Mouse (Mus musculus): ENCODE measurements around the gene Gm21698.
"Not testable (repeated sequence)": the region's sequence is repeated elsewhere in the genome, so short reads cannot be mapped to it uniquely, and the experiment has no call there.

The Gm21698 gene

DNA sequence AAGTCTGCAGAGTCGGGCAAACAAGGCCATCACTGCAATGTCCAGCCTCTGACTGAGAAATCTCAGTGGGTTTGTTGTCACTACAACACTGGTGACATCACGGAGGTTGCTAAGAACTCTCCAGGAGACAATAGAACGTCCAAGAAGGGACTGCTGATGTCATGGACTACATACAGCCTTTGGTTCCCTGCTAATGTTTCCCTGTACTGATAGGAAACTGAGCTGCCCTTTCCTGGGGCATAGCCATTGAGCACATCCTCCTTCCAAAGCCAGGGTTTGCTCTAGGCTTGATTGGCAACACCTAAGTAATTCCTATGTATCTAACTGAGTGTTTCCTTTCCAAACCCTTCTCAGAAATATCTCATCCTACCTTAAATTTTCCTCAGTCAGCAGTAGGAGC, at the start of gene Gm21698:
Gene Gm21698, minus strand, starts transcription at position 101 of the 400 bp plus-strand sequence.
- CTCF ChIA-PET, POLR2A ChIA-PET: not testable (repeated sequence)

DNA sequence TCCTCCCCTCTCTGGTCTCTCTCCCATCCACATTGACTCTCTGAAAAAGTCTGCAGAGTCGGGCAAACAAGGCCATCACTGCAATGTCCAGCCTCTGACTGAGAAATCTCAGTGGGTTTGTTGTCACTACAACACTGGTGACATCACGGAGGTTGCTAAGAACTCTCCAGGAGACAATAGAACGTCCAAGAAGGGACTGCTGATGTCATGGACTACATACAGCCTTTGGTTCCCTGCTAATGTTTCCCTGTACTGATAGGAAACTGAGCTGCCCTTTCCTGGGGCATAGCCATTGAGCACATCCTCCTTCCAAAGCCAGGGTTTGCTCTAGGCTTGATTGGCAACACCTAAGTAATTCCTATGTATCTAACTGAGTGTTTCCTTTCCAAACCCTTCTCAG, 34.4 kb upstream of the Gm21698 start, which contains the start of gene Gm5862:
Gene Gm5862, minus strand, starts transcription at position 101 of the 400 bp plus-strand sequence.
- CTCF ChIA-PET, POLR2A ChIA-PET: not testable (repeated sequence)

DNA sequence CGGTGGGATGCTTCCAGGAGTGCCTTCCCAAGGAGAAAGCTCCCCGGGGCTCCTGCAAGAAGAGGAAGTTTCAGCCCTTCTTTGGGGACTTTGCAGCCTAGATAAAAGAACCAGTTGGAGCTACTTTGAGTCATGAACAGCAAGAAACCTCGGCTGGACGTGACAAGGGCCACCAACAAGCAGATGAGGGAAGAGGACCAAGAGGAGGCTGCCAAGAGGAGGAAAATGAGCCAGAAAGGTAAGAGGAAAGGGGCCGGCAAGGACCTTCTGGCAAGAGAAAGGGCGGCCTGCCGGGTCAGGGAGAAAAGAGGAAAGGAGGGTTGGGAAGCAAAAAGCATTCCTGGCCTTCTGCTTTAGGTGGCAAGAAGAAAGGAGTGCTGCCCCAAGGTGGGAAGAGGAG, 19.2 kb upstream of the Gm21698 start:
- CTCF ChIA-PET: interaction anchor here in 2 of 4 experiments (1.0 to 1.5 kb wide), 2 partner anchors 63 kb away, joined by 3 to 10 read pairs; no protein-coding TSS in a partner anchor
- POLR2A ChIA-PET: not testable (repeated sequence)

DNA sequence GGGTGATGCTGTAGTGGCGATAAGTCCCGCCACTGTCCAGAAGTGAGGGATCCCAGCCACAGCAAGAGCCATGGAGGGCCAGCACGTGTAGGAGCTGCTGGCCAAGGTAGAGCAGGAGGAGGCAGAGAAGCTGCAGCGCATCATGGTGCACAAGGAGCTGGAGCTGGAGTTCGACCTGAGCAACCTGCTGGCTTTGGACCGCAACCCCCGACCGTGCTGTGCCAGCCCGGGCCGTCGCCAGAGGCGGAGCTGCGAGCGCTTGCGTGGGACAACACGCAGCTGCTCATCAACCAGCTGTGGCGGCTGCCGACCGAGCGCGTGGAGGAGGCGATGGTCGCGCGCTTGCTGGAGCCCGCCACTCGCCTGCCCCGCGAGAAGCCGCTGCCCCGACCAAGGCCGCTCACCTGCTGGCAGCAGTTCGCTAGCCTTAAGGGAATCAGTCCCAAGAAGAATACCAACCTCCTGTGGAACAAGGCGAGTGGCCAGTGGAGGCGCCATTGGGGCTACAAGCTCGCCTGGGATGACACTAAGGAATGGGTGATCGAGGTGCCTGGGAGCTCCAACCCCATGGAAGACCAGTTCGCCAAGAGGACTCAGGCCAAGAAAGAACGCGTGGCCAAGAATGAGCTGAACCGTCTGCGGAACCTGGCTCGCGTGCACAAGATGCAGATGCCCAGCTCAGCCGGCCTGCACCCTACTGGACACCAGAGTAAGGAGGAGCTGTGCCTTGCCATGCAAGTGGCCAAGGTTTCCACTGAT, 18.7 kb upstream of the Gm21698 start:
- ChIA-PET CTCF (interaction anchor here in 3 of 4 experiments (0.5 to 1.5 kb wide), 4 partner anchors 51 to 393 kb away, joined by 3 to 10 read pairs (median 4); no protein-coding TSS in a partner anchor), POLR2A (interaction anchor here in 1 of 4 experiments (0.7 kb wide), 1 partner anchor 51 kb away, joined by 3 read pairs; no protein-coding TSS in a partner anchor)

DNA sequence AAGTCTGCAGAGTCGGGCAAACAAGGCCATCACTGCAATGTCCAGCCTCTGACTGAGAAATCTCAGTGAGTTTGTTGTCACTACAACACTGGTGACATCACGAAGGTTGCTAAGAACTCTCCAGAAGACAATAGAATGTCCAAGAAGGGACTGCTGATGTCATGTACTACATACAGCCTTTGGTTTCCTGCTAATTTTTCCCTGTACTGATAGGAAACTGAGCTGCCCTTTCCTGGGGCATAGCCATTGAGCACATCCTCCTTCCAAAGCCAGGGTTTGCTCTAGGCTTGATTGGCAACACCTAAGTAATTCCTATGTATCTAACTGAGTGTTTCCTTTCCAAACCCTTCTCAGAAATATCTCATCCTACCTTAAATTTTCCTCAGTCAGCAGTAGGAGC, 16.2 kb upstream of the Gm21698 start, which contains the start of gene Gm1979:
Gene Gm1979, minus strand, starts transcription at position 101 of the 400 bp plus-strand sequence.
- CTCF ChIA-PET, POLR2A ChIA-PET: not testable (repeated sequence)

DNA sequence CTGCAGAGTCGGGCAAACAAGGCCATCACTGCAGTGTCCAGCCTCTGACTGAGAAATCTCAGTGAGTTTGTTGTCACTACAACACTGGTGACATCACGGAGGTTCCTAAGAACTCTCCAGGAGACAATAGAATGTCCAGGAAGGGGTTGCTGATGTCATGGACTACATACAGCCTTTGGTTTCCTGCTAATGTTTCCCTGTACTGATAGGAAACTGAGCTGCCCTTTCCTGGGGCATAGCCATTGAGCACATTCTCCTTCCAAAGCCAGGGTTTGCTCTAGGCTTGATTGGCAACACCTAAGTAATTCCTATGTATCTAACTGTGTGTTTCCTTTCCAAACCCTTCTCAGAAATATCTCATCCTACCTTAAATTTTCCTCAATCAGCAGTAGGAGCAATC, 15.9 kb downstream of the Gm21698 start, which contains the start of gene Gm21680:
Gene Gm21680, minus strand, starts transcription at position 101 of the 400 bp plus-strand sequence.
- CTCF ChIA-PET, POLR2A ChIA-PET: not testable (repeated sequence)

DNA sequence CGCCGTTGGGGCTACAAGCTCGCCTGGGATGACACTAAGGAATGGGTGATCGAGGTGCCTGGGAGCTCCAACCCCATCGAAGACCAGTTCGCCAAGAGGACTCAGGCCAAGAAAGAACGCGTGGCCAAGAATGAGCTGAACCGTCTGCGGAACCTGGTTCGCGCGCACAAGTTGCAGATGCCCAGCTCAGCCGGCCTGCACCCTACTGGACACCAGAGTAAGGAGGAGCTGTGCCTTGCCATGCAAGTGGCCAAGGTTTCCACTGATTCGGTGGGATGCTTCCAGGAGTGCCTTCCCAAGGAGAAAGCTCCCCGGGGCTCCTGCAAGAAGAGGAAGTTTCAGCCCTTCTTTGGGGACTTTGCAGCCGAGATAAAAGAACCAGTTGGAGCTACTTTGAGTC, 31.4 kb downstream of the Gm21698 start:
- ChIA-PET CTCF (interaction anchor here in 1 of 4 experiments (1.1 kb wide), 1 partner anchor 50 kb away, joined by 5 read pairs; no protein-coding TSS in a partner anchor), POLR2A (interaction anchor here in 1 of 4 experiments (1.1 kb wide), 1 partner anchor 50 kb away, joined by 3 read pairs; no protein-coding TSS in a partner anchor)

DNA sequence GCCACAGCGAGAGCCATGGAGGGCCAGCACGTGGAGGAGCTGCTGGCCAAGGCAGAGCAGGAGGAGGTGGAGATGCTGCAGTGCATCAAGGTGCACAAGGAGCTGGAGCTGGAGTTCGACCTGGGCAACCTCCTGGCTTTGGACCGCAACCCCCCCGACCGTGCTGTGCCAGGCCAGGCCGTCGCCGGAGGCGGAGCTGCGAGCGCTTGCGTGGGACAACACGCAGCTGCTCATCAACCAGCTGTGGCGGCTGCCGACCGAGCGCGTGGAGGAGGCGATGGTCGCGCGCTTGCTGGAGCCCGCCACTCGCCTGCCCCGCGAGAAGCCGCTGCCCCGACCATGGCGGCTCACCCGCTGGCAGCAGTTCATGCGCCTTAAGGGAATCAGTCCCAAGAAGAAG, 31.8 kb downstream of the Gm21698 start:
- POLR2A ChIA-PET: interaction anchor here in 1 of 4 experiments (1.1 kb wide), 1 partner anchor 51 kb away, joined by 3 read pairs; no protein-coding TSS in a partner anchor
- CTCF ChIA-PET: interaction anchor here in 1 of 4 experiments (1.1 kb wide), 1 partner anchor 50 kb away, joined by 5 read pairs; no protein-coding TSS in a partner anchor

DNA sequence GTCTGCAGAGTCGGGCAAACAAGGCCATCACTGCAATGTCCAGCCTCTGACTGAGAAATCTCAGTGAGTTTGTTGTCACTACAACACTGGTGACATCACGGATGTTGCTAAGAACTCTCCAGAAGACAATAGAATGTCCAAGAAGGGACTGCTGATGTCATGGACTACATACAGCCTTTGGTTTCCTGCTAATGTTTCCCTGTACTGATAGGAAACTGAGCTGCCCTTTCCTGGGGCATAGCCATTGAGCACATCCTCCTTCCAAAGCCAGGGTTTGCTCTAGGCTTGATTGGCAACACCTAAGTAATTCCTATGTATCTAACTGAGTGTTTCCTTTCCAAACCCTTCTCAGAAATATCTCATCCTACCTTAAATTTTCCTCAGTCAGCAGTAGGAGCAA, 34.1 kb downstream of the Gm21698 start, which contains the start of gene Gm21671:
Gene Gm21671, minus strand, starts transcription at position 101 of the 400 bp plus-strand sequence.
- CTCF ChIA-PET: not testable (repeated sequence)

DNA sequence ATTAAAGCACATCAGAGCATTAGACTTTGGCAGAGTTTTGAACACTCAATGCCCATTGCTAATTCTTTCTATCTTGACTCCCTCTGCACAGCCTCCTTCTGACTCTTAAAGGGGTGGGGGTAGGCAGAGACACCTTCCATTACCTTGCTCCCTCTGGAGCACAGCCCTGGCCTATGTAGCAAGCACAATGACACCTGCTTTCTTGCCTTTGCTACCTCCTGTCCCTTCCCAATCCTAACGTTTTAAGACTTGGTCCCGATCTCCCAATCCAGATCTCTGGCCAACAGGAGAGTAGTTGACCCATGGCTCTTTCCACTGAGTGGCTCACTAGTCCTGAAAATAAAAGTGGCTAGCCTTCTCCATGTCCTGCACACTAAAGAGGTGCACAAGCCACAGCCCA, 43.1 kb downstream of the Gm21698 start:
- CTCF ChIA-PET, POLR2A ChIA-PET: not testable (repeated sequence)

More for the DNA sequence above, 34.1 kb downstream of the Gm21698 start, which contains the start of gene Gm21671:
- POLR2A ChIA-PET: not testable (repeated sequence)

DNA sequence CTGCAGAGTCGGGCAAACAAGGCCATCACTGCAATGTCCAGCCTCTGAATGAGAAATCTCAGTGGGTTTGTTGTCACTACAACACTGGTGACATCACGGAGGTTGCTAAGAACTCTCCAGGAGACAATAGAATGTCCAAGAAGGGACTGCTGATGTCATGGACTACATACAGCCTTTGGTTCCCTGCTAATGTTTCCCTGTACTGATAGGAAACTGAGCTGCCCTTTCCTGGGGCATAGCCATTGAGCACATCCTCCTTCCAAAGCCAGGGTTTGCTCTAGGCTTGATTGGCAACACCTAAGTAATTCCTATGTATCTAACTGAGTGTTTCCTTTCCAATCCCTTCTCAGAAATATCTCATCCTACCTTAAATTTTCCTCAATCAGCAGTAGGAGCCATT, 46.2 kb downstream of the Gm21698 start, which contains the start of gene Gm21663:
Gene Gm21663, minus strand, starts transcription at position 101 of the 400 bp plus-strand sequence.
- CTCF ChIA-PET, POLR2A ChIA-PET: not testable (repeated sequence)
